Mouse (Mus musculus) cerebellum, postnatal 36 days (tissue): ENCODE measurements around the gene Opa3.

Experiments
- DNase-seq, 2 experiments: peaks; one replicate each; pipeline ENCODE4 v3.0.0; 2021 to 2022; ENCODE audit warnings: mixed read lengths in 2 of 2

Gene Opa3

GRCm38 (mm10) chr7:19282791-19283405 is 54.8 kb downstream of the Opa3 start:
- DNase-seq, result peak; percentile 45 to 61

GRCm38 (mm10) chr7:19283406-19283804 is 55.3 kb downstream of the Opa3 start:
- DNase-seq, result no peak

GRCm38 (mm10) chr7:19284763-19285162 is 56.6 kb downstream of the Opa3 start:
- peak; percentile 69 to 80 for DNase-seq

- DNase-seq, result no peak
Observed at GRCm38 (mm10) chr7:19290969-19291596, 62.9 kb downstream of the Opa3 start.

GRCm38 (mm10) chr7:19295503-19296185 is 67.5 kb downstream of the Opa3 start:
- peak; percentile 99 for DNase-seq

GRCm38 (mm10) chr7:19297034-19297433 is 68.9 kb downstream of the Opa3 start:
- no peak for DNase-seq

- no peak for DNase-seq
Observed at GRCm38 (mm10) chr7:19297794-19298193, 69.7 kb downstream of the Opa3 start.

GRCm38 (mm10) chr7:19299194-19299593 is 71.1 kb downstream of the Opa3 start:
- DNase-seq, result peak; percentile 62

- DNase-seq, result peak; percentile 84 to 88
Observed at GRCm38 (mm10) chr7:19300501-19301421, 72.6 kb downstream of the Opa3 start.

GRCm38 (mm10) chr7:19301461-19302263 is 73.5 kb downstream of the Opa3 start:
- DNase-seq, result no peak

- DNase-seq, result no peak
Observed at GRCm38 (mm10) chr7:19302264-19303045, 74.3 kb downstream of the Opa3 start.

GRCm38 (mm10) chr7:19303046-19303305 is 74.8 kb downstream of the Opa3 start:
- no peak for DNase-seq

- DNase-seq, result peak; percentile 86
Observed at GRCm38 (mm10) chr7:19303770-19304169, 75.6 kb downstream of the Opa3 start.

GRCm38 (mm10) chr7:19304501-19305412 is 76.6 kb downstream of the Opa3 start:
- no peak for DNase-seq

GRCm38 (mm10) chr7:19305413-19305735 is 77.2 kb downstream of the Opa3 start:
- no peak for DNase-seq
